Mouse (Mus musculus): ENCODE measurements at regions not wholly inside any gene's neighbourhood (a gene's known extent, or its start where the extent isn't known, plus 50 kb on each side); places are given as distances from the start of the nearest gene placed in this dataset.

DNA sequence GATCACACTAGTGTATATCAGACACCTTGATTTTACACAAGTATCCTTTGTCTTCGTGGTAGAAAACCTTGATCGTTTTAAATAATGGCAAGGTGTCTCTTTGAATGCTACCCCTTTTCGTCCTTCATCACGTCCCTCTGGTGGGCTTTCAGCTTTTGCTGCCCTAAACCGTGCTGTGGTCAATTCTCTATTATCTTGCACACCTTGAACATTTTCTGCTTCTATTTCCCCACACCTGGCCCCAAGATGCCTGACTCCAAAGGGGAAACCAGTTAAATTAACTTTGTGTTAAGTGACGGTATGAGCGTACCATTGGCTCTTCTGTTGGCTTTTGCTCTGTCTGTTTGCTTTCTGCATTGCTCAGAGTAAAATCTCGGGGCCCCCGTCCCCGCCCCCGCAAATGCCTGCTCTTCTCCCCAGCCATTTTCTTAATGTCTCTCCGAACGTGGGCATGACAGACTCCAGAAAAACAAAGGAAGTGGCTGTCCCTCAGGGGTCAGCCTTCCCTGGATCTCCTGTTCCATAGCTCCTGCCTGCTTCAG, 74.2 kb upstream of the Zfp217 start:
- H3K4me3 ChIP-seq (replicated peaks in 1 of 3; ENCODE audit: low read depth in 2 of 3, low read length in 2 of 3, poor library complexity in 1 of 3): no peak overlapping the region
- H3K9ac ChIP-seq (ENCODE audit: insufficient read depth, low read depth): no peak overlapping the region
- dilution Hi-C loops (cut with MboI; ENCODE audit: extremely low pct_ligation_motif_present, extremely low pct_unique_long_range_greater_than_20kb, low sequenced_read_pairs): no loop called here
- H3K9me3 ChIP-seq (replicated peaks; ENCODE audit: low read length): no peaks in the 10 kb centered on the region
- no peak overlapping the region for H3K27ac ChIP-seq (ENCODE audit: insufficient read depth, low read depth)
- no peak for TF ChIP-seq ETS1 (conservative IDR thresholded peaks at IDR 0.05; ENCODE audit: low read depth, low read length)
- TF ChIP-seq EP300 (IDR thresholded peaks at IDR 0.05; ENCODE audit: low read length): no peak
- no peak for TF ChIP-seq CTCF (conservative IDR thresholded peaks at IDR 0.05 in 1 of 2, IDR thresholded peaks at IDR 0.05 in 1 of 2; ENCODE audit: low read depth in 2 of 2, low read length in 2 of 2)
- no peak for TF ChIP-seq SMC3 (IDR thresholded peaks at IDR 0.05; ENCODE audit: low read depth, low read length)
- TF ChIP-seq BHLHE40 (IDR thresholded peaks at IDR 0.05; ENCODE audit: low read depth, low read length): no peak
- H3K79me2 ChIP-seq (replicated peaks; ENCODE audit: control insufficient read depth, extremely low read depth, insufficient read depth, poor library complexity, severe bottlenecking): no peaks in the 10 kb centered on the region
- H3K27me3 ChIP-seq (replicated peaks): no peaks in the 10 kb centered on the region
- in situ Hi-C loops (cut with MboI; ENCODE audit: low pct_ligation_motif_present, low pct_unique_long_range_greater_than_20kb, low sequenced_read_pairs): no loop called here
- DNase-seq (ENCODE audit: extremely low read depth): no peak
- H3K4me2 ChIP-seq (ENCODE audit: insufficient read depth, low read depth, poor library complexity, severe bottlenecking): peak overlapping the region; percentile 34; the same call in 1 of the 2 replicates
- peaks cover 11 to 30% of the 10 kb centered on the region in 2 experiments for H3K4me1 ChIP-seq (ENCODE audit: control insufficient read depth in 1 of 2, insufficient read depth in 2 of 2)
- H3K36me3 ChIP-seq (replicated peaks in 1 of 2; ENCODE audit: control insufficient read depth in 1 of 2, insufficient read depth in 1 of 2, low read length in 1 of 2): no peaks in the 10 kb centered on the region

DNA sequence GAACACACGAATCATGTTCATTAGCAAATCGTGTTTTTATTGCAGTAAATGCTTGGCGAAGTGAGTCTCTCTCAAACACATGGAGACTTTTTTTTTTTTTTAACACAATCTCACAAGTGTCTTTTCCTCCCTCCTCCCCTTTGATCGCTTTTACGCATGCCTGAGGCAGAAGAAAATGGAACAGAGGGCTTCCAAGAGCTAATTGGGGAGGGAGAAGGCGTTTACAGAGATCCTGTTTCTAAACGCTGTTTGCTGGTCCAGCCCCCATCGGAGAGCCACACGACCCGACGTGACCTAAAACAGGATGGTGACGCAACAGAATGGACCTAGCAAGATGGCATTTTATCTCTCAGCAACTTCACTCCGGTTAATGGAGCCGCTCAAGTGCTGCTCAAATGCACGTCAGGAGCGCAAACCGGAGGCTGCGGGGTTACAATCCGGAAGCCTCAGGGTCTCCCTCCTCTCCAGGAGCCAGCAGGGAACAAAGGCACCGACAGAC, 73.0 kb upstream of the Zfp217 start:
- Histone ChIP-seq H3K36me3 (replicated peaks in 1 of 2; ENCODE audit: control insufficient read depth in 1 of 2, insufficient read depth in 1 of 2, low read length in 1 of 2) (no peaks in the 10 kb centered on the region), H3K4me2 (ENCODE audit: insufficient read depth, low read depth, poor library complexity, severe bottlenecking) (no peak overlapping the region), H3K27ac (ENCODE audit: insufficient read depth, low read depth) (no peak overlapping the region), H3K9me3 (replicated peaks; ENCODE audit: low read length) (no peaks in the 10 kb centered on the region), H3K79me2 (replicated peaks; ENCODE audit: control insufficient read depth, extremely low read depth, insufficient read depth, poor library complexity, severe bottlenecking) (no peaks in the 10 kb centered on the region), H3K9ac (ENCODE audit: insufficient read depth, low read depth) (no peak overlapping the region), H3K4me1 (ENCODE audit: control insufficient read depth in 1 of 2, insufficient read depth in 2 of 2) (peaks cover 11 to 30% of the 10 kb centered on the region in 2 experiments), H3K27me3 (replicated peaks) (no peaks in the 10 kb centered on the region), H3K4me3 (replicated peaks in 1 of 3; ENCODE audit: low read depth in 2 of 3, low read length in 2 of 3, poor library complexity in 1 of 3) (no peak overlapping the region)
- in situ Hi-C loops (cut with MboI; ENCODE audit: low pct_ligation_motif_present, low pct_unique_long_range_greater_than_20kb, low sequenced_read_pairs): no loop called here
- dilution Hi-C loops (cut with MboI; ENCODE audit: extremely low pct_ligation_motif_present, extremely low pct_unique_long_range_greater_than_20kb, low sequenced_read_pairs): no loop called here
- TF ChIP-seq CHD1 (IDR thresholded peaks at IDR 0.05; ENCODE audit: low read depth, low read length) (no peak), ZNF384 (IDR thresholded peaks at IDR 0.05; ENCODE audit: low read depth, low read length) (peak; percentile 52)
- no peak for DNase-seq (ENCODE audit: extremely low read depth)

DNA sequence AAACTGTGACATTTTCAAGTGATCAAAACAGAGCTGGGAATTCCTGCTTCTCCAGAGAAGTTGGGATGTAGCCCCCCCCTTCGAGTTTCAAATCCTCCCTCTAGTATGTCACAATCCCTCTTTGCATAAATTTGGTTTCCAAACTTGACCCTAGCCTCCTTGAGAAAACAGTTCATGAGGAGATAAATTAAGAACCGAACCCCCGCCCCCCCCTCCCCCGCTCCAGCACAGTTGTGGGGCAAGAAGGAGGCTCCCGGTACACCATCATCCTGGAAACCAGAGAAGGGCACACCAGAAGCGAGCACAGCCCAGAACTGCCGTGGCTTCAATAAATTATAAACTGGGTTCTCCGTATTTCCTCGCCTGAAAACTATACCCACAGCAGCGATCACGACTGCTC, 72.5 kb upstream of the Zfp217 start:
- in situ Hi-C loops (cut with MboI; ENCODE audit: low pct_ligation_motif_present, low pct_unique_long_range_greater_than_20kb, low sequenced_read_pairs) (no loop called here), dilution Hi-C loops (cut with MboI; ENCODE audit: extremely low pct_ligation_motif_present, extremely low pct_unique_long_range_greater_than_20kb, low sequenced_read_pairs) (no loop called here)
- Histone ChIP-seq H3K4me1 (ENCODE audit: control insufficient read depth in 1 of 2, insufficient read depth in 2 of 2) (peaks cover 11 to 30% of the 10 kb centered on the region in 2 experiments), H3K9me3 (replicated peaks; ENCODE audit: low read length) (no peaks in the 10 kb centered on the region), H3K9ac (ENCODE audit: insufficient read depth, low read depth) (peak overlapping the region; percentile 52; the same call in 1 of the 2 replicates), H3K27me3 (replicated peaks) (no peaks in the 10 kb centered on the region), H3K36me3 (replicated peaks in 1 of 2; ENCODE audit: control insufficient read depth in 1 of 2, insufficient read depth in 1 of 2, low read length in 1 of 2) (no peaks in the 10 kb centered on the region), H3K4me2 (ENCODE audit: insufficient read depth, low read depth, poor library complexity, severe bottlenecking) (peak overlapping the region; percentile 96), H3K79me2 (replicated peaks; ENCODE audit: control insufficient read depth, extremely low read depth, insufficient read depth, poor library complexity, severe bottlenecking) (no peaks in the 10 kb centered on the region), H3K27ac (ENCODE audit: insufficient read depth, low read depth) (no peak overlapping the region), H3K4me3 (replicated peaks in 1 of 3; ENCODE audit: low read depth in 2 of 3, low read length in 2 of 3, poor library complexity in 1 of 3) (no peak overlapping the region)
- DNase-seq (ENCODE audit: extremely low read depth): no peak
- no peak for TF ChIP-seq SIN3A (IDR thresholded peaks at IDR 0.05; ENCODE audit: low read length)
- no peak for TF ChIP-seq MAZ (IDR thresholded peaks at IDR 0.05; ENCODE audit: low read depth, low read length)
- TF ChIP-seq ETS1 (conservative IDR thresholded peaks at IDR 0.05; ENCODE audit: low read depth, low read length): no peak
- no peak for TF ChIP-seq USF2 (conservative IDR thresholded peaks at IDR 0.05; ENCODE audit: low read depth, low read length)
- no peak for TF ChIP-seq MEF2A (IDR thresholded peaks at IDR 0.05; ENCODE audit: borderline replicate concordance, low read depth, low read length)
- no peak for TF ChIP-seq E2F4 (IDR thresholded peaks at IDR 0.05; ENCODE audit: insufficient replicate concordance, low read depth, low read length)
- no peak for TF ChIP-seq CHD1 (IDR thresholded peaks at IDR 0.05; ENCODE audit: low read depth, low read length)
- TF ChIP-seq IRF4 (IDR thresholded peaks at IDR 0.05; ENCODE audit: low read depth, low read length): no peak
